In genomic region chr15:5144021-5144778, GRCm38 (mm10) we compare ENCODE assay signal across 8 mouse cellular contexts. TPM values are rescaled to one million over a fixed set of nuclear protein-coding genes. Genes with fewer than 3 reads are reported as not detected.
DNase-seq lines count a peak whose midpoint lies in the region; ATAC-seq and TF ChIP-seq lines count a peak whose summit lies in the region.

No protein-coding gene starts in this region.

- peak; percentile 29; the same call in 1 of the 2 replicates for ATAC-seq in erythroblast, adult 5-6 weeks (replicated peaks; ENCODE audit: low FRiP score, poor library complexity, severe bottlenecking)
- no peak for ATAC-seq in monocyte, adult 5-6 weeks (replicated peaks; ENCODE audit: insufficient number of reproducible peaks, low FRiP score, low TSS enrichment, poor library complexity, severe bottlenecking)

- no peak for TF ChIP-seq CTCF in E14TG2a.4 (conservative IDR thresholded peaks at IDR 0.05; ENCODE audit: low read length)

- H3K4me3 ChIP-seq in E14TG2a.4 (replicated peaks; ENCODE audit: low read length): peak overlapping the region; percentile 94

- H3K4me1 ChIP-seq in E14TG2a.4 (replicated peaks; ENCODE audit: low read depth, low read length): peaks cover 50% of the 10 kb centered on the region

- DNase-seq in adrenal gland, postnatal 25 days: peak; percentile 74
- DNase-seq in heart, postnatal 14 days: peak; percentile 76 to 80
- peak; percentile 69 to 79 for DNase-seq in layer of hippocampus, postnatal 14 days (ENCODE audit: low spot score in 2 of 2)
- DNase-seq in lung, postnatal 14 days: peak; percentile 70
- peak; percentile 85 to 86 for DNase-seq in right cerebral cortex, postnatal 10 days (ENCODE audit: low spot score in 2 of 2)

- peaks cover 14% of the 10 kb centered on the region for H3K36me3 ChIP-seq in E14TG2a.4 (ENCODE audit: insufficient read depth, low read length)

- no peaks in the 10 kb centered on the region for H3K27me3 ChIP-seq in E14TG2a.4 (ENCODE audit: insufficient read depth, low read length)

- intact Hi-C loops in heart, postnatal 14 days (cut with DNase I): loop anchor here (5.0 kb wide), 1 partner anchor 43 kb away; the partner anchor contains the start of gene Ttc33

- H3K9me3 ChIP-seq in E14TG2a.4 (ENCODE audit: low read length): no peaks in the 10 kb centered on the region

RNA-seq across cellular contexts. Expression of gene Prkaa1, which starts 0.5 kb away (rescaled TPM):
- 35.7 and 42.2 TPM in 2 replicates for total RNA-seq in adrenal gland, postnatal 25 days (2021)
- total RNA-seq in erythroblast, adult 5-6 weeks (2015; ENCODE audit: low replicate concordance): 13.6 and 19.8 TPM in 2 replicates
- 12.0 and 14.8 TPM in 2 replicates for total RNA-seq in erythroblast, adult 5-6 weeks (2017; ENCODE audit: low replicate concordance)
- 10 to 100 TPM; 14.0 to 15.7 TPM for total RNA-seq in heart, postnatal 14 days (2021)
- 10 to 100 TPM; 19.2 to 20.8 TPM for total RNA-seq in layer of hippocampus, postnatal 14 days (2021)
- 22.9 to 33.6 TPM (median 26.5 TPM) in 3 replicates for total RNA-seq in monocyte, adult 5-6 weeks (2017)

RNA-seq across cellular contexts. Expression of gene Rpl37, which starts 27.8 kb away (rescaled TPM):
- total RNA-seq in adrenal gland, postnatal 25 days (2021): 360 and 420 TPM in 2 replicates
- total RNA-seq in erythroblast, adult 5-6 weeks (2015; ENCODE audit: low replicate concordance): 167 and 232 TPM in 2 replicates
- 170 and 249 TPM in 2 replicates for total RNA-seq in erythroblast, adult 5-6 weeks (2017; ENCODE audit: low replicate concordance)
- total RNA-seq in heart, postnatal 14 days (2021): 100 to 1,000 TPM; 183 to 196 TPM
- total RNA-seq in layer of hippocampus, postnatal 14 days (2021): 100 to 1,000 TPM; 210 to 230 TPM
- 582 to 671 TPM (median 653 TPM) in 3 replicates for total RNA-seq in monocyte, adult 5-6 weeks (2017)

RNA-seq across cellular contexts. Expression of gene Card6, which starts 35.9 kb away (rescaled TPM):
- total RNA-seq in adrenal gland, postnatal 25 days (2021): 7.9 and 11.4 TPM in 2 replicates
- total RNA-seq in erythroblast, adult 5-6 weeks (2015; ENCODE audit: low replicate concordance): 1.7 TPM in 1 of 2 replicates, not detected in the other
- total RNA-seq in erythroblast, adult 5-6 weeks (2017; ENCODE audit: low replicate concordance): 0.42 and 1.3 TPM in 2 replicates
- total RNA-seq in heart, postnatal 14 days (2021): 1 to 10 TPM; 5.5 to 5.9 TPM
- total RNA-seq in layer of hippocampus, postnatal 14 days (2021): 1 to 10 TPM; 2.0 to 3.7 TPM
- total RNA-seq in monocyte, adult 5-6 weeks (2017): 8.2 to 42.9 TPM (median 22.5 TPM) in 3 replicates

RNA-seq across cellular contexts. Expression of gene Ttc33, which starts 41.1 kb away (rescaled TPM):
- total RNA-seq in adrenal gland, postnatal 25 days (2021): 48.9 and 79.8 TPM in 2 replicates
- total RNA-seq in erythroblast, adult 5-6 weeks (2015; ENCODE audit: low replicate concordance): 12.3 and 29.4 TPM in 2 replicates
- total RNA-seq in erythroblast, adult 5-6 weeks (2017; ENCODE audit: low replicate concordance): 26.4 and 28.4 TPM in 2 replicates
- 10 to 100 TPM; 30.6 to 33.4 TPM for total RNA-seq in heart, postnatal 14 days (2021)
- total RNA-seq in layer of hippocampus, postnatal 14 days (2021): 10 to 100 TPM; 53.2 to 64.4 TPM
- 22.5 to 48.1 TPM (median 41.8 TPM) in 3 replicates for total RNA-seq in monocyte, adult 5-6 weeks (2017)
